9 mouse cellular contexts compared by ENCODE assay signal in the genomic region with DNA sequence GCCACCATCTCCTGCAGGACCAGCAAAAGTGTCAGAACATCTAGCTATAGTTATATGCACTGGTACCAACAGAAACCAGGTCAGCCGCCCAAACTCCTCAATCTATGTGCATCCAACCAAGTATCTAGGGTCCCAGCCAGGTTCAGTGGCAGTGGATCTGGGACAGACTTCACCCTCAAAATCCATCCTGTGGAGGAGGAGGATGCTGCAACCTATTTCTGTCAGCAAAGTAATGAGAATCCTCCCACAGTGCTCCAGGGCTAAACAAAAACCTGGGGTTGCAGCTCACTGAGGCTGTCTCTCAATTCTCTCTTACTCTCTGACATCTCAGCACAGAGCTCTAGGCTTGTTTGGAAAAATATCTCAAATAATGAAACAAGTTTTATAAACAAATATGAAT.
"Had no signal": no experiment of that assay in that cellular context is flagged by ENCODE, and none has a peak within 500 bp of the region (broad histone marks: within the 10 kb centered on the region; RNA-seq: fewer than 3 reads in every experiment).

No protein-coding gene starts in this region.

- DNase-seq: lung, adult 18-20 months; lung, embryonic 14.5 days; lung, postnatal 10 days; lung, postnatal 4 days; thymus, adult 18-20 months; thymus, postnatal 14 days; thymus, postnatal 36 days had no signal

- ATAC-seq: midbrain, embryonic 13.5 days; midbrain, embryonic 15.5 days had no signal
